Mouse (Mus musculus): ENCODE measurements around the gene Cox19.
A peak's percentile ranks its signal among the peaks of the same experiment; 100 is the strongest.
"Not testable (repeated sequence)": the region's sequence is repeated elsewhere in the genome, so short reads cannot be mapped to it uniquely, and the experiment has no call there.

The Cox19 gene

GRCm38 (mm10) chr5:139351134-139351533 is at the start of gene Cox19:
TSS of gene Cox19 (minus strand) at chr5:139351418.
- DNase-seq (ENCODE audit: low spot score) = no peak

GRCm38 (mm10) chr5:139399991-139400390 is 48.8 kb upstream of the Cox19 start:
- no peak for DNase-seq (ENCODE audit: low spot score)

- no peak for DNase-seq (ENCODE audit: low spot score)
These were observed 47.6 kb upstream of the Cox19 start for GRCm38 (mm10) chr5:139398786-139399185.

GRCm38 (mm10) chr5:139397959-139398753 is 46.9 kb upstream of the Cox19 start:
- DNase-seq (ENCODE audit: low spot score) = peak; percentile 99

- no peak for DNase-seq (ENCODE audit: low spot score)
These were observed 46.2 kb upstream of the Cox19 start for GRCm38 (mm10) chr5:139397359-139397916.

- DNase-seq (ENCODE audit: low spot score) = no peak
These were observed 44.3 kb upstream of the Cox19 start for GRCm38 (mm10) chr5:139395528-139395927.

- DNase-seq (ENCODE audit: low spot score) = no peak
These were observed 43.2 kb upstream of the Cox19 start for GRCm38 (mm10) chr5:139394399-139394798.

GRCm38 (mm10) chr5:139393197-139393588 is 42.0 kb upstream of the Cox19 start:
- DNase-seq (ENCODE audit: low spot score) = no peak

GRCm38 (mm10) chr5:139392219-139393196 is 41.3 kb upstream of the Cox19 start:
- DNase-seq (ENCODE audit: low spot score) = no peak

- DNase-seq (ENCODE audit: low spot score) = no peak
These were observed 40.2 kb upstream of the Cox19 start for GRCm38 (mm10) chr5:139391309-139391990.

- DNase-seq (ENCODE audit: low spot score) = not testable (repeated sequence)
These were observed 39.3 kb upstream of the Cox19 start for GRCm38 (mm10) chr5:139390324-139391119.

- DNase-seq (ENCODE audit: low spot score) = peak; percentile 96
These were observed 38.5 kb upstream of the Cox19 start for GRCm38 (mm10) chr5:139389676-139390061.

GRCm38 (mm10) chr5:139388694-139389675 is 37.8 kb upstream of the Cox19 start:
- DNase-seq (ENCODE audit: low spot score) = no peak

- DNase-seq (ENCODE audit: low spot score) = no peak
These were observed 37.0 kb upstream of the Cox19 start for GRCm38 (mm10) chr5:139388195-139388570.

- DNase-seq (ENCODE audit: low spot score) = no peak
These were observed 36.3 kb upstream of the Cox19 start for GRCm38 (mm10) chr5:139387329-139388194.

- DNase-seq (ENCODE audit: low spot score) = no peak
These were observed 34.8 kb upstream of the Cox19 start for GRCm38 (mm10) chr5:139386047-139386446.

- DNase-seq (ENCODE audit: low spot score) = peak; percentile 98
These were observed 33.3 kb upstream of the Cox19 start for GRCm38 (mm10) chr5:139384531-139384930.

- DNase-seq (ENCODE audit: low spot score) = no peak
These were observed 32.0 kb upstream of the Cox19 start for GRCm38 (mm10) chr5:139383234-139383633.

- peak; percentile 41 for DNase-seq (ENCODE audit: low spot score)
These were observed 31.5 kb upstream of the Cox19 start for GRCm38 (mm10) chr5:139382760-139383159.

Measured in adipocyte (in vitro differentiated cells).